Mouse (Mus musculus): ENCODE data around the gene Pus3. TPM values are rescaled to one million over a fixed set of nuclear protein-coding genes. Genes with fewer than 3 reads are reported as not detected.
A peak's percentile ranks its signal among the peaks of the same experiment; 100 is the strongest.

Gene Pus3
- polyA plus RNA-seq, 1 experiment: 4.2 TPM

DNA sequence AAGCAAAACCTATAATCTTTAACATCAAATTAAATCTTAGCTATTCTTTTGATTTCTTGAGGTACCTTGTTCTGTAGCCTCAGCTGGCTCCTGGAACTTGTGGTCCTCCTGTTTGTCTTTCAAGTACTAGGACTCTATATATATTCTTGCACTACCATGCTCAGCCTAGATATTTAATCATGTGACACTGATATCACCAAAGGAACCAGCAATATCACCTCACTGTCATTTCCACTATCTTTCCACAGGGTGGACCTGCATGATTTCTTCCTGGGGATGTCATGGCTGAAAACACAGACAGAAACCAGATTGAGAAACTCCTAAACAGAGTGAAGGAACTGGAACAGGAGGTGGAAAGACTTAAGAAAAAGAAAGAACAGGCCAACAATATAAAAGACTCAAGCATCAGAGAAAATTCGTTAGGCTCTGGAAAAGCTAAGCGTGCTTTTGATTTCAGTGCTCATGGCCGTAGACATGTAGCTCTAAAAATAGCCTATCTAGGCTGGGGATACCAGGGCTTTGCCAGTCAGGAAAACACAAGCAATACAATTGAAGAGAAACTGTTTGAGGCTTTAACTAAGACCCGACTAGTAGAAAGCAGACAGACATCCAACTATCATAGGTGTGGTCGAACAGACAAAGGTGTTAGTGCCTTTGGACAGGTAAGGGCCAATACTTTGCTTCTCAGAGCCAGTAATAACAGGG, 6.3 kb downstream of the Pus3 start:
- H3K36me3 ChIP-seq (ENCODE audit: control insufficient read depth, insufficient read depth): peaks cover 64% of the 10 kb centered on the region
- H3K4me3 ChIP-seq: no peak overlapping the region
- no peaks in the 10 kb centered on the region for H3K27me3 ChIP-seq (ENCODE audit: control insufficient read depth, insufficient read depth, insufficient read length)
- no peak overlapping the region for H3ac ChIP-seq (ENCODE audit: control insufficient read depth, insufficient read length)
- no peak for TF ChIP-seq POLR2A (IDR thresholded peaks at IDR 0.05; ENCODE audit: insufficient read length, low read depth)
- no peak for TF ChIP-seq TCF12 (IDR thresholded peaks at IDR 0.05; ENCODE audit: insufficient read depth, poor library complexity, severe bottlenecking)
- TF ChIP-seq TCF3 (IDR thresholded peaks at IDR 0.05; ENCODE audit: insufficient read length, low read depth): no peak
- no peak for TF ChIP-seq E2F4 (IDR thresholded peaks at IDR 0.05; ENCODE audit: insufficient read depth)
- no peak for TF ChIP-seq MYOG (IDR thresholded peaks at IDR 0.05; ENCODE audit: control insufficient read depth in 1 of 3, insufficient read depth in 1 of 3, insufficient read length in 2 of 3, low read depth in 2 of 3)
- TF ChIP-seq USF1 (IDR thresholded peaks at IDR 0.05; ENCODE audit: low read depth): no peak
- TF ChIP-seq MYOD1 (IDR thresholded peaks at IDR 0.05; ENCODE audit: control insufficient read depth in 1 of 3, insufficient read length in 2 of 3, low read depth in 2 of 3): no peak
- no peak for TF ChIP-seq MAX (IDR thresholded peaks at IDR 0.05; ENCODE audit: low read depth)
- TF ChIP-seq CEBPB (IDR thresholded peaks at IDR 0.05; ENCODE audit: insufficient read depth, poor library complexity, severe bottlenecking): no peak
- no peak for TF ChIP-seq SRF (IDR thresholded peaks at IDR 0.05; ENCODE audit: control insufficient read depth, insufficient read length, low read depth)
- no peak for TF ChIP-seq REST (IDR thresholded peaks at IDR 0.05; ENCODE audit: insufficient read depth, insufficient read length)
- TF ChIP-seq POLR2AphosphoS2 (IDR thresholded peaks at IDR 0.05; ENCODE audit: insufficient read length, low read depth): no peak
- H3K79me2 ChIP-seq (ENCODE audit: control insufficient read depth, insufficient read depth): peaks cover 94% of the 10 kb centered on the region
- H3K4me2 ChIP-seq (ENCODE audit: low read depth): no peak overlapping the region

DNA sequence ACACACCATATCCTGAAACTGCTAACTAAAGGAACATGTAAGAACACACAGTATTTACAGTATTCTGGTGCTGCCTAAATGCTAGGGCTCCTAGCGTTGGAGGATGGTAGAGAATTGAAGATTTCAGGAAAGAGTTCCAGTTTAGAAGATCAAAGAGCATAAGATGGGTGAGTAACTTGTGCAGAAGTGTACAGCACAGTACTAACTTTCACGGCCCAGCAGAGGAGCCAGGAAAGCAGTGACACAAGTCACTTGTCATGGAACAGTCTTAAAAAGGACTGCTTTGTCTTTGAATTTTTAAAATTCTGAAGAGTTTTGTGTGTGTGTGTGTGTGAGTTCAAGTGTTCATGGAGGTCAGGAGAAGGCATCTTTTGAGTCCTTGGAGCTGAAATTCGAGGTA, 9.6 kb downstream of the Pus3 start:
- Histone ChIP-seq H3ac (ENCODE audit: control insufficient read depth, insufficient read length) (no peak overlapping the region), H3K4me2 (ENCODE audit: low read depth) (peak overlapping the region; percentile 80), H3K36me3 (ENCODE audit: control insufficient read depth, insufficient read depth) (peaks cover 47% of the 10 kb centered on the region), H3K79me2 (ENCODE audit: control insufficient read depth, insufficient read depth) (peaks cover 62% of the 10 kb centered on the region), H3K4me3 (no peak overlapping the region), H3K27me3 (ENCODE audit: control insufficient read depth, insufficient read depth, insufficient read length) (no peaks in the 10 kb centered on the region)
- no peak for TF ChIP-seq CEBPB (IDR thresholded peaks at IDR 0.05; ENCODE audit: insufficient read depth, poor library complexity, severe bottlenecking)
- TF ChIP-seq SRF (IDR thresholded peaks at IDR 0.05; ENCODE audit: control insufficient read depth, insufficient read length, low read depth): no peak
- no peak for TF ChIP-seq POLR2AphosphoS2 (IDR thresholded peaks at IDR 0.05; ENCODE audit: insufficient read length, low read depth)
- no peak for TF ChIP-seq USF1 (IDR thresholded peaks at IDR 0.05; ENCODE audit: low read depth)

DNA sequence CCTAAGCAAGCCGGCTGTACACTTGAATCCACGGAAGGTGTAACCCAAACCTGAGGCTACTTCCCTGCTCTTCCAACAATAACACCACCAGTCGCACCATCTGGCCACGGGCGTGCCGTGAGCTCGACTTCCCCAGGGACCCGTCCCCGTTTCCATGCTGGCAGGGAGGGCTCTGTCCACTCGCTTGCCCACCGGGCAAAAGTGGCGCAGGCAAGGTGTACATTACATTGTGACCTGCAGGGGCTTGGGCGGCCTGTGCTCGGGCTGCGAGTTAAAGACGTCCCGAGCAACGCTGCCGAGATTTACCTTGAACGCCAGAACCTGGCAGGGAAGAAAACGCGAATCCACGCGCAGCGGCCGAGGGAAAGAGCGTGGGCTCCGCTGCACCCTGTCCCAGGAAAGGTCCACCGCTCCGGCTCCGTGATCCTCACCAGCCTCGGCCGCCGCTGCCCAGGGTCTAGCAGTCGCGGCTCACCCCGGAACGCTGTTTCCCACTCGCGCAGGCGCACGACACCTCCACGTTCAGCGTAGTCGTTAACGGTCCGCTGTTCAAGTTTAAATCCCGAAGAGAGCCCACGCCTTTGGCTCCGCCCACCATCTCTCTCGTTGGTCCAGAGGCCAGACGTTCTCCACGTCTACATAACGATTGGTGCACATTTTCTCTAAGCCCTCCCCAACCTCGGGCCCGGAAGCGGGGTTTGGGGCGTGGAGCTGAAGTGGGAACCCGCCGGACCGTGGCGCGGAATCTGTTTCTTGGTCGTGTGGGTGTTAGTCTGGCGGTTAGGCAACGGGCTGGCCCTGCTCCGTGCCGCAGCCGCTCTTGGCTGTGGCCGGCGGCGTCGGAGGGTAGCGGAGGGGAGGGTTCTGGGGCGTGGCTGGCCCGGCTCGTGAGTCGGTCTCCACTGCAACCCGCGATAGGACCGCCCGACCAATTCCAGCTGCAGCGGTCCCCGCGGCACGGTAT, 11.5 kb downstream of the Pus3 start, which contains the start of the genes Pate2 and Hyls1:
Gene Pate2, plus strand, starts transcription at position 714 of the 964 bp plus-strand sequence.
Gene Hyls1, minus strand, starts transcription at position 828 of the 964 bp plus-strand sequence.
- Histone ChIP-seq H3K27me3 (ENCODE audit: control insufficient read depth, insufficient read depth, insufficient read length) (no peaks in the 10 kb centered on the region), H3ac (ENCODE audit: control insufficient read depth, insufficient read length) (peak within 1 kb of the TSS; percentile 59), H3K79me2 (ENCODE audit: control insufficient read depth, insufficient read depth) (peaks cover 43% of the 10 kb centered on the region), H3K36me3 (ENCODE audit: control insufficient read depth, insufficient read depth) (peaks cover 30% of the 10 kb centered on the region), H3K4me3 (peak within 1 kb of the TSS; percentile 88), H3K4me2 (ENCODE audit: low read depth) (peak within 1 kb of the TSS; percentile 84)
- TF ChIP-seq POLR2A (IDR thresholded peaks at IDR 0.05; ENCODE audit: insufficient read length, low read depth) (peak; percentile 88), TCF3 (IDR thresholded peaks at IDR 0.05; ENCODE audit: insufficient read length, low read depth) (no peak), CEBPB (IDR thresholded peaks at IDR 0.05; ENCODE audit: insufficient read depth, poor library complexity, severe bottlenecking) (0 out of 2 replicates have a peak, but pooled peaks have one; percentile 20), MYOD1 (IDR thresholded peaks at IDR 0.05; ENCODE audit: control insufficient read depth in 1 of 3, insufficient read length in 2 of 3, low read depth in 2 of 3) (peak in 1 of 3 experiments; percentile 29), MAX (IDR thresholded peaks at IDR 0.05; ENCODE audit: low read depth) (no peak), SRF (IDR thresholded peaks at IDR 0.05; ENCODE audit: control insufficient read depth, insufficient read length, low read depth) (peak; percentile 61), REST (IDR thresholded peaks at IDR 0.05; ENCODE audit: insufficient read depth, insufficient read length) (peak; percentile 32), TCF12 (IDR thresholded peaks at IDR 0.05; ENCODE audit: insufficient read depth, poor library complexity, severe bottlenecking) (no peak), USF1 (IDR thresholded peaks at IDR 0.05; ENCODE audit: low read depth) (no peak), POLR2AphosphoS2 (IDR thresholded peaks at IDR 0.05; ENCODE audit: insufficient read length, low read depth) (peak; percentile 96), E2F4 (IDR thresholded peaks at IDR 0.05; ENCODE audit: insufficient read depth) (peak; percentile 12), MYOG (IDR thresholded peaks at IDR 0.05; ENCODE audit: control insufficient read depth in 1 of 3, insufficient read depth in 1 of 3, insufficient read length in 2 of 3, low read depth in 2 of 3) (peak in 1 of 3 experiments; percentile 22)

DNA sequence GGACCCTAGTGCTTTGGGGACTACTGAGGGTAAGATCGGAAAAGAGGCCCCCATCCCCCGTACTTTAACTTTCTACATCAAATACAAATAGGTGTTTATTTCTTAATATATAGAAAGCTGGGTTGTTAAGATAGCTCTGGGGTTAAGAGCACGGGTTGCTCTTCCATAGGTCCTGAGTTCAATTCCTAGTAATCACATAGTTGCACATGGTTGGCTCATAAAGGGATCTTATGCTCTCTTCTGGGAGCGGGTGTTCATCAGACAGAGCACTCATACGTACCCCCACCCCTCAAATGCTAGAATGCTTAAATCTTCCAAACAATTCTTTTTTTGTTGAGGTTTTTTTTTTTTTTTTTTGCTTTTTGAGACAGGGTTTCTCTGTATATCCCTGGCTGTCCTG, 12.3 kb downstream of the Pus3 start:
- H3K27me3 ChIP-seq (ENCODE audit: control insufficient read depth, insufficient read depth, insufficient read length): no peaks in the 10 kb centered on the region
- TF ChIP-seq CEBPB (IDR thresholded peaks at IDR 0.05; ENCODE audit: insufficient read depth, poor library complexity, severe bottlenecking) (peak; percentile 53; the same call in 1 of the 2 replicates), MYOD1 (IDR thresholded peaks at IDR 0.05; ENCODE audit: control insufficient read depth in 1 of 3, insufficient read length in 2 of 3, low read depth in 2 of 3) (no peak)
- peaks cover 35% of the 10 kb centered on the region for H3K79me2 ChIP-seq (ENCODE audit: control insufficient read depth, insufficient read depth)
- H3K4me3 ChIP-seq: peak overlapping the region; percentile 88
- peak overlapping the region; percentile 84 for H3K4me2 ChIP-seq (ENCODE audit: low read depth)
- H3ac ChIP-seq (ENCODE audit: control insufficient read depth, insufficient read length): no peak overlapping the region
- H3K36me3 ChIP-seq (ENCODE audit: control insufficient read depth, insufficient read depth): peaks cover 22% of the 10 kb centered on the region

Measured in myocyte (in vitro differentiated cells).